Mouse (Mus musculus): ENCODE results near the gene Dnajc6. TPM values are rescaled to one million over a fixed set of nuclear protein-coding genes. Genes with fewer than 3 reads are reported as not detected.

Gene Dnajc6
- polyA plus RNA-seq, 1 experiment from 2014 or later: 66.1 TPM

DNA sequence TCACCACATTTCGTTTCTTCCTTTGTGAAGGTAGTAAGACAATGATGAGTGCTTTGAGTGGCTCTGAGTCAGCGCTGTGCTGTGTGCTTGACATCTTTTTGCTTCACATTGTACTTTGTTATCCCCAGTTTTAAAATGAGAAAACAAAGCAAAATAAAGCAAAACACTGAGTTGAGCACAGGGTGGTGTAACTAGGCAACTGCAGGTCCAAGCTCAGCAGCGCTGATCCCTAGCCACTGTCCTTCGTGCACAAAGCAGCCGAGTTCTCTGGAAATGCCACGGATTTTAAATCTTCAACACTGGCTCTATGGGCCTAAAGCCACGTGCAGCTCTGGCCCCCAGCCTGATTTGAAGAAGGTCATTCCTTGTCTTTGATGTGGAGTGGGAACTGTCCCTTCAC is 72.6 kb downstream of the Dnajc6 start:
- H3K4me3 ChIP-seq (ENCODE audit: low read length): no peak overlapping the region
- no peaks in the 10 kb centered on the region for H3K36me3 ChIP-seq (ENCODE audit: control insufficient read depth, insufficient read depth, low read length)
- no peak overlapping the region for H3K4me2 ChIP-seq (ENCODE audit: low read length)
- WGBS: 50% methylated on average over 7 of the region's 7 CpGs
- peak; percentile 60 for ATAC-seq
- no peak overlapping the region for H3K27ac ChIP-seq (ENCODE audit: low read depth, low read length)
- H3K4me1 ChIP-seq (ENCODE audit: control insufficient read depth, insufficient read depth, low read depth, low read length): no peaks in the 10 kb centered on the region; the same call in 1 of the 2 replicates
- H3K9me3 ChIP-seq (ENCODE audit: control insufficient read depth, low read length): no peaks in the 10 kb centered on the region
- no peak overlapping the region for H3K9ac ChIP-seq (ENCODE audit: low read depth, low read length)
- H3K27me3 ChIP-seq (replicated peaks; ENCODE audit: control insufficient read depth, insufficient read depth, low read length): no peaks in the 10 kb centered on the region

DNA sequence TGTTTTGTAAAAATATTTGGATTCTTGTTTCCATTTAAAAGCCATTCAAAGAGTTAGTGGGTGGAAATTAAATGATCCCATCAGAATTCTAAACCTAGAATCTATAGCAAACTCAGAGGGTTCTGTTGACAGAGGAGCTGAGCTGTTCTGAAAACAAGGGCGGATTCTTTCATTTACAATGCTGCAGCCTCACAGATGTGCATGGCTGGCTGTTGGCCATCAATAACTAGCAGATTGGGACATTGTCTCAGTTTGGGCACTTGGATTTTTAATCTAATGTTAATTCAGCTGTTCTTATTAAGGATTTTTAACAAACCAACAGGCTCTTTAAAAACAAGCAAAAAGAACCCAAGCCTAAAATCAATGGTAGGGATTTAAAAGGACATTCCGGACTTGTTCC is 75.7 kb downstream of the Dnajc6 start:
- H3K27me3 ChIP-seq (replicated peaks; ENCODE audit: control insufficient read depth, insufficient read depth, low read length): no peaks in the 10 kb centered on the region
- no peak overlapping the region for H3K4me3 ChIP-seq (ENCODE audit: low read length)
- no peaks in the 10 kb centered on the region; the same call in 1 of the 2 replicates for H3K4me1 ChIP-seq (ENCODE audit: control insufficient read depth, insufficient read depth, low read depth, low read length)
- no peak for ATAC-seq
- no peak overlapping the region for H3K4me2 ChIP-seq (ENCODE audit: low read length)
- no peaks in the 10 kb centered on the region for H3K36me3 ChIP-seq (ENCODE audit: control insufficient read depth, insufficient read depth, low read length)
- no peaks in the 10 kb centered on the region for H3K9me3 ChIP-seq (ENCODE audit: control insufficient read depth, low read length)
- 63% methylated on average over 2 of the region's 2 CpGs for WGBS
- H3K9ac ChIP-seq (ENCODE audit: low read depth, low read length): no peak overlapping the region
- no peak overlapping the region for H3K27ac ChIP-seq (ENCODE audit: low read depth, low read length)

DNA sequence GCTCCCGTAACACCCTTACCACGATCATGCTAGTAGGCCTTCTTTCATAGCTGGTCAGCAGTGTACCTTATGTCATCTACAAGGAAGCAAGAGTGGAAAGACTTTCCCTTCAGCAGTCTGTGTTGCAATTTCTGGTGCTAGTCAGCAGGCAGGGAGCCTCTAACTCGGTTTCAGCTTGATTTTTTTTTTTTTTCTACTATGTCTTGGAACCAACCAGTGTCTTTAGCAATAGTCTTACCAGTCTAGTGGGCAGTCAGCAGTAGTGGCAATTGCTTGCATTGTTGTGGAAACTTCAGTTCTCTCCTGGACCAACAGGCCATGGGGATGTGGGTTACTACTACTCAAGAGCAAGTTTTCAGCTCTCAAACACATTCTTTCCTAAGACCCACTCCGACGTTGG is 78.9 kb downstream of the Dnajc6 start:
- no peaks in the 10 kb centered on the region for H3K36me3 ChIP-seq (ENCODE audit: control insufficient read depth, insufficient read depth, low read length)
- WGBS: 84% methylated on average over 5 of the region's 5 CpGs

DNA sequence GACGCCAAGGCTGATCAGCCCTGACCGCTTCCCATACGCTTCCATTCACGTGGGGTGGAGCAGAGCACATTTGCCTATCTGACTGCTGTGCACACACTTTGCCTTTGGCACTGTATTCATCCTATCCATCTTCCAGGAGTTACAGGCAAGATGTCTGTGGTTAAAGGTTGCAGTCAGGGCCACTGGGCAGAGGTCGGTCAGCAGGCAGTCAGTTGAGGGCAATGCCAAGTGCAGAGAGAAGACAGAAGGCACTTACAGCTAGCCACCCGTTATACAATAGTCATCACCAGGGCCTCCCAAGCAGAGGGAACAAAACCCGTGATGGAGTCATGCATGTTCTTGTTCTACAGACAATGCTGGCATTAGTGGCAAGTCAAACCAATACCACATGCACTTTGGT is 82.3 kb downstream of the Dnajc6 start:
- Histone ChIP-seq H3K9ac (ENCODE audit: low read depth, low read length) (no peak overlapping the region), H3K27ac (ENCODE audit: low read depth, low read length) (no peak overlapping the region), H3K9me3 (ENCODE audit: control insufficient read depth, low read length) (no peaks in the 10 kb centered on the region), H3K36me3 (ENCODE audit: control insufficient read depth, insufficient read depth, low read length) (no peaks in the 10 kb centered on the region), H3K27me3 (replicated peaks; ENCODE audit: control insufficient read depth, insufficient read depth, low read length) (no peaks in the 10 kb centered on the region), H3K4me2 (ENCODE audit: low read length) (no peak overlapping the region), H3K4me3 (ENCODE audit: low read length) (no peak overlapping the region), H3K4me1 (ENCODE audit: control insufficient read depth, insufficient read depth, low read depth, low read length) (no peaks in the 10 kb centered on the region; the same call in 1 of the 2 replicates)
- no peak for ATAC-seq
- WGBS: 82% methylated on average over 7 of the region's 7 CpGs

More for the DNA sequence above, 78.9 kb downstream of the Dnajc6 start:
- no peak for ATAC-seq
- Histone ChIP-seq H3K27ac (ENCODE audit: low read depth, low read length) (no peak overlapping the region), H3K4me1 (ENCODE audit: control insufficient read depth, insufficient read depth, low read depth, low read length) (no peaks in the 10 kb centered on the region; the same call in 1 of the 2 replicates), H3K9me3 (ENCODE audit: control insufficient read depth, low read length) (no peaks in the 10 kb centered on the region), H3K9ac (ENCODE audit: low read depth, low read length) (no peak overlapping the region), H3K4me2 (ENCODE audit: low read length) (no peak overlapping the region), H3K27me3 (replicated peaks; ENCODE audit: control insufficient read depth, insufficient read depth, low read length) (no peaks in the 10 kb centered on the region), H3K4me3 (ENCODE audit: low read length) (no peak overlapping the region)

DNA sequence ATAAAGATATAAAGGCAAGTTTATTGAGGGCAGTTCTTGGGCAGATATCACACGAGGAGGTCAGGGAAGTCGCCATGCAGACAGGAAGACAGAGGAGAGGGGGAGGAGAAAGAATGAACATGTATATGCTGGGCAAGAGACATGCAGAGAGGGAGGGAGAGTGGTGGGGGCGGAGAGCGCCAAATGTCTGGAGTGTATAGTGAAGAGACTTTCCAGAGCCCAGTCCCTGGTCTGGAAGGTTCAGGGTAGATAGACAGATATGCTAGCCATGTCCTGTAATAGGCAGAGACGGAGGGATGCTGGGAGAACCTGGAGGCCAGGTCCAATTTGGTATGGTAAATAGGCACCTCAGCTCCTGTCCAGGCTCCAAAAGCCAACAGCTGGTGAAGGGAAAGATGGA is 83.1 kb downstream of the Dnajc6 start:
- WGBS: 81% methylated on average over 5 of the region's 5 CpGs
- Histone ChIP-seq H3K36me3 (ENCODE audit: control insufficient read depth, insufficient read depth, low read length) (no peaks in the 10 kb centered on the region), H3K4me1 (ENCODE audit: control insufficient read depth, insufficient read depth, low read depth, low read length) (no peaks in the 10 kb centered on the region; the same call in 1 of the 2 replicates), H3K4me3 (ENCODE audit: low read length) (no peak overlapping the region), H3K4me2 (ENCODE audit: low read length) (no peak overlapping the region), H3K9me3 (ENCODE audit: control insufficient read depth, low read length) (no peaks in the 10 kb centered on the region), H3K9ac (ENCODE audit: low read depth, low read length) (no peak overlapping the region), H3K27ac (ENCODE audit: low read depth, low read length) (no peak overlapping the region), H3K27me3 (replicated peaks; ENCODE audit: control insufficient read depth, insufficient read depth, low read length) (no peaks in the 10 kb centered on the region)
- no peak for ATAC-seq

DNA sequence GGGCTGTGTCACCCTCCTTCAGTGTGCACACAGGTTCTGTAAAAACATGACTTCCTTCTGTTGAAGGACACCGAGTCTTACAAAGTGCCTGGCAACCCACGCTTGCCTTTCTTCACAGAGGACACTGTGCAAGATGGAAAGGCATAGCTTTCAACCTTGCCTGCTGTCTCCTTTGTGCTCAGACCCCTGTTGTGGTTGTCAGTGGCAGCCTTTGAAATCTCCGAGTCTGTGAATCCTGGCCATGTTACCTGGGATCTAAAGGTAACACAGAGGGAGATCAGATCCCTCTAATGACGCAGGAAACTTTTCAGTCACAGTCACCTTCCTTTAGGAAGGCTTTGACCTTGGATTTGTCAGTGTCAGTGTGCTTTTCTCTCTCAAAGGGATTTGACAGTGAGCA is 84.7 kb downstream of the Dnajc6 start:
- H3K27me3 ChIP-seq (replicated peaks; ENCODE audit: control insufficient read depth, insufficient read depth, low read length): no peaks in the 10 kb centered on the region
- H3K4me1 ChIP-seq (ENCODE audit: control insufficient read depth, insufficient read depth, low read depth, low read length): peaks cover 5% of the 10 kb centered on the region
- H3K9me3 ChIP-seq (ENCODE audit: control insufficient read depth, low read length): no peaks in the 10 kb centered on the region
- no peak overlapping the region for H3K9ac ChIP-seq (ENCODE audit: low read depth, low read length)
- WGBS: 78% methylated on average over 4 of the region's 4 CpGs
- H3K4me2 ChIP-seq (ENCODE audit: low read length): no peak overlapping the region
- H3K27ac ChIP-seq (ENCODE audit: low read depth, low read length): no peak overlapping the region
- no peak for ATAC-seq
- H3K36me3 ChIP-seq (ENCODE audit: control insufficient read depth, insufficient read depth, low read length): no peaks in the 10 kb centered on the region
- no peak overlapping the region for H3K4me3 ChIP-seq (ENCODE audit: low read length)

DNA sequence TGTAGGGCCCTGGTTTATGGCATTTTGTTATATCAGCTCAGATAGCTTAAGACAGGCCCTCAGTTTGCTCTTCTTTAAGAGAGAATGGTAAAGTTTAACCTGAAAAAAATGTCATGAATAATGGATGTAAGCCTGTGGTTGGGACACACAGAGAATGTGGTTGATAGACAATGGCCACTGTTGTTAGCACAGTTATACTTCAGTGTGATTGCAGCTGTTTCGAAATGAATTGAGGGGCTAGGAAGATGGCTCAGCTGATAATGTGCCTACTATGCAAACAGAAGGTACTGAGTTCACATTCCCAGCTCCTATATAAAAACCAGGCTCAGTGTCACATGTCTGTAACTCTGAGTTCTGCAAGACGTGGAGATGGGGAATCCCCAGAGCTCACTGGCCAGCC is 86.4 kb downstream of the Dnajc6 start:
- H3K4me1 ChIP-seq (ENCODE audit: control insufficient read depth, insufficient read depth, low read depth, low read length): peaks cover 5% of the 10 kb centered on the region
- H3K27ac ChIP-seq (ENCODE audit: low read depth, low read length): no peak overlapping the region
- H3K9ac ChIP-seq (ENCODE audit: low read depth, low read length): no peak overlapping the region
- H3K27me3 ChIP-seq (replicated peaks; ENCODE audit: control insufficient read depth, insufficient read depth, low read length): no peaks in the 10 kb centered on the region
- no peaks in the 10 kb centered on the region for H3K36me3 ChIP-seq (ENCODE audit: control insufficient read depth, insufficient read depth, low read length)
- no peak for ATAC-seq
- H3K4me3 ChIP-seq (ENCODE audit: low read length): no peak overlapping the region
- H3K9me3 ChIP-seq (ENCODE audit: control insufficient read depth, low read length): no peaks in the 10 kb centered on the region
- no peak overlapping the region for H3K4me2 ChIP-seq (ENCODE audit: low read length)
- WGBS: 76% methylated on average over 2 of the region's 2 CpGs

DNA sequence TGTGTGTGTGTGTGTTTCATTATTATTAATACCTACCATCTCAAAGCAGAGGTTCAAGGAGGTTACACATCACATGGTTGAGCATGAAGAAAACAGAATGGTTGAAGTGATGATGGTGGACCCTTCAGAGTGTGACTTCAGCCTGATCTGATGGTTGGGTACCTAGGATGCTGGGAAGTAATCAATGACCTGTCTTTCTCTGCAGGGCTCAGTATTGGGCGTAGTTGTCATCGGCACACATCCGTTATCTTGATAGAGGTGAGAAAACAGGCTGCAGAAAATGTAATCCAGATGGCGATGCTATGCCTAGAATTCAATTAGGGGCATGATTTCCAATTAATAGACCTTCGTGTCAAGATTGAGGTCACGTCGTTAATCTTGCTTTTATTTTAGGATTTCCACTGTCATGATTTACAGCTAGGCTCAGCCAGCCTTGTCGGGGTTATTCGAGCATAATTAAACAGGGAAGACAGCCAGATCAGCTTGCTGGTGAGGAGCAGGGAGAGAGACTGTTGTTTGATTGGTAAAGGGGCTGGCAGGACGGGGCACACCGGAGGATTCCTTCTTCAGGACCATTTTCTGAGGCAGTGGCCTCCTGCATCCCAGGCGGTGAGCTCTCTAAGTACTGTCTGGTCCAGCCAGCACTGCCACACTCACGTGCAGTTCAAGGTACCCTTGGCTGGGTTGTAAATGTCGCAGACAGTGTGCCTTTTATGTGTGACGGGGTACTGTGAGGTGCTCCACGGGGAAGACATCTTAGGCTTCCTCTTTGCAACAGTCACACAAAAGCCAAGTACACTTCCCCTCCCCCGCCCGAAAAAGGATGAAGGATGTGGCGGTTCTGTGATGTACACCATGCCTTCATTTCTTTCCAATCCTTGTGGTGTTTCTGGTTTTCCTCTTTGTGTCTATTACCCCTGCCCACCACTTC is 88.3 kb downstream of the Dnajc6 start:
- H3K27ac ChIP-seq (ENCODE audit: low read depth, low read length): peak overlapping the region; percentile 56; the same call in 1 of the 2 replicates
- no peaks in the 10 kb centered on the region for H3K27me3 ChIP-seq (replicated peaks; ENCODE audit: control insufficient read depth, insufficient read depth, low read length)
- H3K4me3 ChIP-seq (ENCODE audit: low read length): no peak overlapping the region
- peak; percentile 59 for ATAC-seq
- H3K9ac ChIP-seq (ENCODE audit: low read depth, low read length): no peak overlapping the region; the same call in 1 of the 2 replicates
- H3K4me2 ChIP-seq (ENCODE audit: low read length): no peak overlapping the region
- 35% methylated on average over 19 of the region's 19 CpGs for WGBS
- peaks cover 5% of the 10 kb centered on the region for H3K4me1 ChIP-seq (ENCODE audit: control insufficient read depth, insufficient read depth, low read depth, low read length)
- H3K36me3 ChIP-seq (ENCODE audit: control insufficient read depth, insufficient read depth, low read length): no peaks in the 10 kb centered on the region
- no peaks in the 10 kb centered on the region for H3K9me3 ChIP-seq (ENCODE audit: control insufficient read depth, low read length)

DNA sequence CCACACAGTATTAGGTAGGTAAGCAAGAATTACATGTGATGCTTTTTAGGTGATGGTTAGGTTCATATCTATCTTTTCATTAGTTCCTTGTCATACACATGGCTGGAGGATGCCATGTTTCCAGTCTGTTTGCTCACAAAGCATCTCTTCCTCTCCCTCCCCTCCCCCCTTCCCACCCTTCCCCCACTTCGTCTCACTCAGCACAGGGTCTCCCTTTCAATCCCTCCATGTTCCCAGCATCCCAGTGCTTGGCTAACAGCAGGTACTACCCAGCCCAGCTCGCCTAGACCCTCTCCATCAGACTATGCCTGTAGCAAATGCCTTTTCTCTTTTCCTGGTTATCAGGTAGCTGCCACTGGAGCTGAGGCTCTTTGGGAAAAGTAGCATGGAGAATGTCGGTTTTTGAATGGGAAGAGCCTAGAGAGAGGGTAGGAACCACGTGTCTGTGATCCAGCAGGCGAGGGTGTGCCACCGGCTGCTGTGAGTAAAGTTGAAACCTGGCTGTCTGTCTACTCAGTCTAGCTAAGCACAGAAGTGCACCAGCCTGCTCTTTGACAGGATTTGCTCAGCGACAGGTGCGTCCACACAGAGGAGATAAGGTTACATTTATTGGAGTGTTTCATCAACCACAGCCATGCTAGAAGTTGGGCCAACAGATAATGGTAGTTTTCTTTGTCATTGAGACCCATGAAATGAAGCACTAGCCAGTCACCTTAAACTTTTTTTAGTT is 89.2 kb downstream of the Dnajc6 start:
- Histone ChIP-seq H3K36me3 (ENCODE audit: control insufficient read depth, insufficient read depth, low read length) (no peaks in the 10 kb centered on the region), H3K27ac (ENCODE audit: low read depth, low read length) (no peak overlapping the region; the same call in 1 of the 2 replicates), H3K4me1 (ENCODE audit: control insufficient read depth, insufficient read depth, low read depth, low read length) (peaks cover 5% of the 10 kb centered on the region), H3K4me2 (ENCODE audit: low read length) (no peak overlapping the region), H3K4me3 (ENCODE audit: low read length) (no peak overlapping the region), H3K9me3 (ENCODE audit: control insufficient read depth, low read length) (no peaks in the 10 kb centered on the region), H3K9ac (ENCODE audit: low read depth, low read length) (no peak overlapping the region), H3K27me3 (replicated peaks; ENCODE audit: control insufficient read depth, insufficient read depth, low read length) (no peaks in the 10 kb centered on the region)
- WGBS: 57% methylated on average over 8 of the region's 8 CpGs
- ATAC-seq: peak; percentile 18; the same call in 1 of the 2 replicates

Measured in hindbrain, embryonic 16.5 days (tissue).